Mouse (Mus musculus) pancreas, adult 10 weeks (tissue): ENCODE measurements around the gene Gm5935. TPM values are rescaled to one million over a fixed set of nuclear protein-coding genes. Genes with fewer than 3 reads are reported as not detected.

Experiments
- polyA plus RNA-seq: library from polyadenylated mRNA; stranded (reverse); fragments of 350-450 nt; fragmentation: Illumina TruSeq; extraction: RNeasy Lipid Tissue Mini Kit (QIAGEN cat#74804); gene quantifications from one replicate; pipeline ENCODE4 v1.2.3, GENCODE M21; 2015; ENCODE audit warnings: low read depth, low replicate concordance; ENCODE audit not compliant: insufficient read depth

Gene Gm5935
- polyA plus RNA-seq, result not detected

DNA sequence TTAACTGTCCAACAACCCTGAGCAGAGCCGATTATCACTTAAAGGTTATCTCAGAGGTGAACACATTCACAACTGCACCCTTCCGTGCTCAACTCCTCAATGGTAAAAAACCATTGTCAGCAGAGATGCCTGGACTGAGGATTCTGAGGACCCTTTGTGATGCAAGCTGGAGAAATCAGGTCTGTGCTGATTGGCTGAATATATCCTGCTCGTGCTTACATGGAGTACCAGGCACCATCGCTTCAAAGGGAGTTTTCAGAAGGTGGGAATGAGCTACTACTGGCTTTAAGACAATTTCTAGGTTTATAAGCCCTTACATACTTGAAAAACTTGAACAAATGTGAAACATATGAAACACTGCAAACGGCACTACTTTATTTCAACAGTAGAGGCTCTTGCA, at the start of gene Gm5935:
Gm5935 (minus strand) TSS at position 101 of the 400 bp plus-strand sequence.

Other genes starting within 250 kb of the Gm5935 start
- not detected for gene Gm4297, start 200.3 kb downstream of the Gm5935 start, polyA plus RNA-seq